Mouse (Mus musculus): ENCODE data around the gene Scamp4.
"Not testable (repeated sequence)": the region's sequence is repeated elsewhere in the genome, so short reads cannot be mapped to it uniquely, and the experiment has no call there.

The Scamp4 gene

GRCm38 (mm10) chr10:80610116-80610785 is 7.6 kb downstream of the Scamp4 start:
- no peak for DNase-seq (ENCODE audit: low read depth, low spot score)

- DNase-seq (ENCODE audit: low read depth, low spot score), result peak; percentile 59
Measured at GRCm38 (mm10) chr10:80611024-80611423, 8.4 kb downstream of the Scamp4 start.

- DNase-seq (ENCODE audit: low read depth, low spot score), result peak; percentile 43
Measured at GRCm38 (mm10) chr10:80611905-80612304, 9.2 kb downstream of the Scamp4 start.

- no peak for DNase-seq (ENCODE audit: low read depth, low spot score)
Measured at GRCm38 (mm10) chr10:80613821-80614220, 11.1 kb downstream of the Scamp4 start.

- DNase-seq (ENCODE audit: low read depth, low spot score), result peak; percentile 50
Measured at GRCm38 (mm10) chr10:80614351-80614750, 11.7 kb downstream of the Scamp4 start.

- DNase-seq (ENCODE audit: low read depth, low spot score), result no peak
Measured at GRCm38 (mm10) chr10:80618181-80618580, 15.5 kb downstream of the Scamp4 start.

GRCm38 (mm10) chr10:80619465-80620244 is 17.0 kb downstream of the Scamp4 start:
- no peak for DNase-seq (ENCODE audit: low read depth, low spot score)

- DNase-seq (ENCODE audit: low read depth, low spot score), result no peak
Measured at GRCm38 (mm10) chr10:80620365-80620764, 17.7 kb downstream of the Scamp4 start.

GRCm38 (mm10) chr10:80620796-80621689 is 18.4 kb downstream of the Scamp4 start:
- DNase-seq (ENCODE audit: low read depth, low spot score), result peak; percentile 19

- no peak for DNase-seq (ENCODE audit: low read depth, low spot score)
Measured at GRCm38 (mm10) chr10:80621690-80621939, 18.9 kb downstream of the Scamp4 start.

- DNase-seq (ENCODE audit: low read depth, low spot score), result peak; percentile 100
Measured at GRCm38 (mm10) chr10:80621940-80622660, 19.4 kb downstream of the Scamp4 start.

- peak; percentile 73 for DNase-seq (ENCODE audit: low read depth, low spot score)
Measured at GRCm38 (mm10) chr10:80622661-80623456, 20.2 kb downstream of the Scamp4 start, which contains the start of gene Csnk1g2. Gene Csnk1g2 (plus strand): TSS chr10:80622838.

GRCm38 (mm10) chr10:80623457-80624191 is 21.0 kb downstream of the Scamp4 start:
- peak; percentile 85 for DNase-seq (ENCODE audit: low read depth, low spot score)

- no peak for DNase-seq (ENCODE audit: low read depth, low spot score)
Measured at GRCm38 (mm10) chr10:80625764-80626163, 23.1 kb downstream of the Scamp4 start.

- no peak for DNase-seq (ENCODE audit: low read depth, low spot score)
Measured at GRCm38 (mm10) chr10:80627685-80628084, 25.0 kb downstream of the Scamp4 start.

- no peak for DNase-seq (ENCODE audit: low read depth, low spot score)
Measured at GRCm38 (mm10) chr10:80628925-80629324, 26.3 kb downstream of the Scamp4 start.

GRCm38 (mm10) chr10:80635345-80635744 is 32.7 kb downstream of the Scamp4 start:
- no peak for DNase-seq (ENCODE audit: low read depth, low spot score)

GRCm38 (mm10) chr10:80646936-80647335 is 44.3 kb downstream of the Scamp4 start:
- DNase-seq (ENCODE audit: low read depth, low spot score), result no peak

- DNase-seq (ENCODE audit: low read depth, low spot score), result not testable (repeated sequence)
Measured at GRCm38 (mm10) chr10:80649910-80650309, 47.2 kb downstream of the Scamp4 start.

- no peak for DNase-seq (ENCODE audit: low read depth, low spot score)
Measured at GRCm38 (mm10) chr10:80650392-80650791, 47.7 kb downstream of the Scamp4 start.
